Mouse (Mus musculus): ENCODE data around the gene Pkm. TPM values are rescaled to one million over a fixed set of nuclear protein-coding genes. Genes with fewer than 3 reads are reported as not detected.

Pkm gene
- total RNA-seq, 2 experiments from 2014 or later, result 853 to 1,405 TPM

DNA sequence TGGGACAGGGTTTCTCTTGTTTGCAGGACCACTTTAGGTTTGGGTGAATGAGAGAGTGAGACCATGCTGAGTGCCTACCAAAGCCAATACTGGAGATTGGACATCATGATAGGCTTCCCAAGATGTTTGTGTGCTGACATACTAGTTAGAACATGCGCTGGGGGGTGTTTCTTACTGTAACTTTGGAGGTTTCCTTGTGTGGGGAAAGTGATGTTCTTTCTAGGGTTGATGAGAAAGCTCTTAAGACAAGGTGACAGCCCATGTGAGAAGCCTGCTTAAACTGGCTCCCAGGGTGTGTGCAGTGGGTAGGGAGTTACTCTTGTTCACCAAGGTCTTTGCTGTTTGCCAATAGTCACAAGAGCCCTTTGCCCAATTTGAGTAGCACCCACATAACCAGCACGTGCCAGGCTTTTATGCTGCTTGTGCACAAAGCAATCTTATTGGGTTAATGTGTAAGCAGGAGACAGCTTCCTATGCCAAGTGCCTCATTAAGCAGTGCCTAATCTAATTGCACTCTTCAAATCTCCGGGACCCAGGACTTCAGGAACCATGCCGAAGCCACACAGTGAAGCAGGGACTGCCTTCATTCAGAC is 8.6 kb downstream of the Pkm start:
- DNase-seq (ENCODE audit: low spot score in 2 of 2), result no peak

DNA sequence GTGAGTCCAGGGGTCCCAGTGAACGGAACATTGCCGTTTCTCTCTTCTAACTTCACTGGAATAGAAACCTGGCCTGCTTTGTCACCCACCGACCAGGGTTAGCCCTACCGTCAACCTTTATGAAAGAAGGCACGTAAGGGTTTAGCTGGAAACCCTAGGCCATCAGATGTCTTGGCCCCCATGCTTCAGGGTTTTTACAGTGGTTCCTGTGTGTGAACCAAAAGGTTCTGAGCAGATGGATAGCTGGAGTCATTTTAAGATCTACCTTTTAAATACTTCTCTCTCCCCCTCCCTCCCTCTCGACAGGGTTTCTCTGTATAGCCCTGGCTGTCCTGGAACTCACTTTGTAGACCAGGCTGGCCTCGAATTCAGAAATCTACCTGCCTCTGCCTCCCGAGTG is 9.8 kb downstream of the Pkm start:
- no peak for DNase-seq (ENCODE audit: low spot score in 2 of 2)

DNA sequence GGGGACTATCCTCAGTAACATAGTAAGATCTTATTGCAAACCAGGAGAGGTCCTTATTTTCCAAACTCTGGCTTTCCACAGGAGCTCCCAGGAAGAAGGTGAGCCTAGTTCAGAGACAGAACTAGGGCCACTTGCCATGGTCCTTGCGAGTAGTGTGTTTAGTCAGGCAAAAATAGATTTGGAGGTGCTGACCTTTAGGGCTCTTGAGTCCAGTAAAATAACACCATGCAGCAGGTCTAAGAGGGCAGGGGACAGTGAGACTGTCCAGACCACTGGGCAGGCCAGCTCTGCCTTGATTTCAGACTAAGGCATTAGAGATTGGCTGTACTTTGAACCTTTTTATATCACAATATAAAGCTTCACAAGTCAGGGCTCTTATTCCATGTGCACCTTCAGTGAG is 10.6 kb downstream of the Pkm start:
- no peak for DNase-seq (ENCODE audit: low spot score in 2 of 2)

DNA sequence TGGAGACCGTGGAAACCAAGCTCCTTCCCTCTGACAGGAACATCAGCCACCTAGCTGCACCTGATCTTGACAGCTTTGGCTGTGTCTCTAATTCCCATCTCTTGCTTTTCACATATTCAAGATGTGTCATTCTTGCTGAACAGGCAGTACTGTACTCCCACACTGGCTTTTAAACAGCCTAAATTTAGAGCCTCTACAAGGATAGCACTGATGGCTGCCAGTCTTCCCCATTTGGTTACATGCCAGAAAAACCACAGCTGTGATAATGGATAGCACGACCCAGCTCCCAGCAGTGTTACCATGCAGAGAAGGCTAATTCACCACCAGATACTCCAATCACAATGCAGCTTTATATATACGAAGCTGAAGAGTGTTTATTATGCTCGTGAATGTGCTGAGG is 11.1 kb downstream of the Pkm start:
- no peak for DNase-seq (ENCODE audit: low spot score in 2 of 2)

DNA sequence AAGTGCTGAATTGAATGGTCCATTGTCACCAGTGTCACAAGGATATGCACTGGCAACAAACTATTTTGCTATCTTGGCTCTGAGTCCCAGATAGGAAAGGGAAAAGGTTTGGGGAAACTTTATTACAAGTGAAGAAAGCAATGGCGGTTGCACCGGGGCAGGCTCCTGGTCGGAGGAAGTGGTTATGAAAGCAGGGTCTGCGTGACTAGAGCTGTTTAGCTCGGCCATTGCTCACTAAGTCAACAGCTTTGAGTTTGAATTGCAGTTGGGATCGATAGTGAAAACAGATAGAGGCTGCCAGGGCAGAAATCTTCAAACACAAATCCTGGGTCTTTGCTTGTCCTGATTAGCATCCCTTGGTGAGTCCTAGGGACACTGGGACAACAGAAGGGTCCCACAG is 11.7 kb downstream of the Pkm start:
- DNase-seq (ENCODE audit: low spot score in 2 of 2), result no peak

DNA sequence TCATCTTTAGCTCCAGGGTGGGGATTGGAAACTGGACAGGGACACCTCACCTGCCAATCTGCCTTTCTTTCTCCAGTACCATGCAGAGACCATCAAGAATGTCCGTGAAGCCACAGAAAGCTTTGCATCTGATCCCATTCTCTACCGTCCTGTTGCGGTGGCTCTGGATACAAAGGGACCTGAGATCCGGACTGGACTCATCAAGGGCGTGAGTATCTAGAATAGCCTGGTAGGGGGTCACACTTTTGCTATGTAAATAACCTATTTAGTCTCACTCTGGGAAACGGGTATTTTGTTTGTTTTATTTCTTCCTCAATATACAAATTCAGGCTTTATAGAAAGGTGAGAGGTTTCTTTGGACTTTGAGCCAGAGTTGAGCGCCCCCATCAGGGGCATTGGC is 12.3 kb downstream of the Pkm start:
- no peak for DNase-seq (ENCODE audit: low spot score in 2 of 2)

DNA sequence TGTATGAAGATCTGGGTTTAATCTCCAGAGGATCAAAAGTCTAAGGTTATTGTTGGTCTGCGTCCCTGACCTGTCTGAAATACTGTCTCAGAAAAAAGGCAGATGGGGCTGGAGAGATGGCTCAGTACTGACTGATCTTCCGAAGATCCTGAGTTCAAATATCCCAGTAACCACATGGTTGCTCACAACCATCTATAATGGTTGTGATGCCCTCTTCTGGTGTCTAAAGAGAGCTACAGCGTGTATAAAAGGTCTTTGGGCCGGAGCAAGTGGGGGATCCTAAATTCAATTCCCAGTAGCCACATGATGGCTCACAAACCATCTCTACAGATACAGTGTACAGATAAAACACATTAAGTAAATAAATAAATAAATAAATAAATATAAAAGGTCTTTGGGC is 13.0 kb downstream of the Pkm start:
- DNase-seq (ENCODE audit: low spot score in 2 of 2), result no peak

DNA sequence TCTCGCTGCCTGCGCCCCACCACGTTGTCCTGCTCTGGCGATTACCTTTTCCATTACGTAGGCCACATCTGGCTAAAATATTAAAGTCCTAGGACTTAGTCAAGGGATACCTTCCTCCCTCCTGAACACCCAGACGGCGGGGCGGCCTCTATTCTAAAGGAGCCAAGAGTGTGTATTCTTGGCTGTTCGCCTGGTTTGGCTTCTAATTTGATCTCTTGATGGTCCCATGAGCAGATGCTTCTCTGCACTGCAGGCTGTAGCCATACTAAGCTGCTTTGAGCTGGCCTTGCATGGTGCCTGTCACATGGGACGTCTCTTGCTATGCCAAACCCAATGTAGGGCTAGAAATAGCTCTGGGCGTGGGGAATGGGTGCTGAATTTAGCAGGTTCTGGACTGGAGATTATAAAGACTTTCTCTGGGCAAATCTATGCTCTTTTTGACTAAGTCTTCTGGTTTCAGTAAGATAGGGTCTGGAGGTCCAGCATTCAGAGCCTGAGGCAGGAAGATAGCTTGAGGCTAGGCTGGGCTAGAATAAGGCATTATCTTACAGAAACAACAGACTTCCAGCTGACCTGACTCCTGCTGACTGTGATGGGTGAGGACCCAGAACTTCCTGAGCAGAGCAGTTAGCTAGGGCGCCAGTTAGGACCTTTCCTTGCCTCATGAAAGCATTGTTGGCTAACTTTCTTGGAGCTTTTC is 16.2 kb downstream of the Pkm start:
- no peak for DNase-seq (ENCODE audit: low spot score in 2 of 2)

DNA sequence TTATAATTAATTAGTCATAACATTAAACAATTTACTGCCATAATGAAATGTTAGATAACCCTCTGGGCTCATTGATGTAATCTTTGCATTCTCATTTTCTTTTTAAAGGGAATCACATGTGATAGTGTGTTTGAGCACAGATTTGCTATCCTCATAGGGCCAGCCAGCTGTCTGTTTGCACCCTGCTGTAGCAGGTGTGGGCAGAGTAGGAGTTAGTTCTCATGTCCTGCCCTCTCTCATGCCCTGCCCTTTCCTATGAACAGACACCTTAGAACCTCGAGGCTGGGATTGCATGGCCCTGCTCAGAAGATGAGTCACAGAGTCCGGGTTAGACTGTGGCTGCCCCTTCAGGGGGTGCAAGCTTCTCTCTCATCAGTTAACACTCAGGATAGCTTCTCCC is 17.3 kb downstream of the Pkm start:
- no peak for DNase-seq (ENCODE audit: low spot score in 2 of 2)

DNA sequence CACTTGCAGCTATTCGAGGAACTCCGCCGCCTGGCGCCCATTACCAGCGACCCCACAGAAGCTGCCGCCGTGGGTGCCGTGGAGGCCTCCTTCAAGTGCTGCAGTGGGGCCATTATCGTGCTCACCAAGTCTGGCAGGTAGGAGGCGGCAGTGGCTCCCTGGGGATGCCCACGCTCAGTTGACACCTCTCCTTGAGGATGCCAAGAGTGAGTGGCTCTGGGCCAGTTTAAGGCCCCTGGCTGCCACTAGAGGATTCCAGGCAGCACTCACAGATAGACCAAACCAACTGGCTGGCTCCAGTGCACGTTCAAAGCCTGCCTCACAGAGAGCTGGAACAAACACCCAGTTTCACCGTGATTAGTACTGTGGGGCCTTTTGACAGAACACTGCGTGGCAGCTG is 19.4 kb downstream of the Pkm start:
- no peak for DNase-seq (ENCODE audit: low spot score in 2 of 2)

DNA sequence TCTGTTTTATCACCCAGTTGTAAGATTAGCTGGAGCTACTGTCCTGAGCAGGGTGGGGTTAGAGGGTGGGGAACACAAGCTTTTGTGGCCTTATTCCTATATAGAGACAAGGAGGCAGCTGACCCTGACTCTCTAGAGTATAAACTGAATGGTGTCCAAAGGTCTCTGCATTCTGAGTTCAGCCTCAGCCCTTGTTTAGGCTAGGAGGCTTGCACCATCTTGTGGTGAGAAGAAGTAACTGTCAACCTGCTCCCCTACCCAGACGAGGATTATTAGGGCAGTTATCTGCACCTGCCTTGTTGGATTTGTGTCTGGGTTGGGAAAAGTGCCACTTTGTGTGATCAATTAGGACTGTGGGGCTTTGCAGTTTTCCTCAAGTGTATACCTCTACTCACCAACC is 22.1 kb downstream of the Pkm start:
- DNase-seq (ENCODE audit: low spot score in 2 of 2), result no peak

DNA sequence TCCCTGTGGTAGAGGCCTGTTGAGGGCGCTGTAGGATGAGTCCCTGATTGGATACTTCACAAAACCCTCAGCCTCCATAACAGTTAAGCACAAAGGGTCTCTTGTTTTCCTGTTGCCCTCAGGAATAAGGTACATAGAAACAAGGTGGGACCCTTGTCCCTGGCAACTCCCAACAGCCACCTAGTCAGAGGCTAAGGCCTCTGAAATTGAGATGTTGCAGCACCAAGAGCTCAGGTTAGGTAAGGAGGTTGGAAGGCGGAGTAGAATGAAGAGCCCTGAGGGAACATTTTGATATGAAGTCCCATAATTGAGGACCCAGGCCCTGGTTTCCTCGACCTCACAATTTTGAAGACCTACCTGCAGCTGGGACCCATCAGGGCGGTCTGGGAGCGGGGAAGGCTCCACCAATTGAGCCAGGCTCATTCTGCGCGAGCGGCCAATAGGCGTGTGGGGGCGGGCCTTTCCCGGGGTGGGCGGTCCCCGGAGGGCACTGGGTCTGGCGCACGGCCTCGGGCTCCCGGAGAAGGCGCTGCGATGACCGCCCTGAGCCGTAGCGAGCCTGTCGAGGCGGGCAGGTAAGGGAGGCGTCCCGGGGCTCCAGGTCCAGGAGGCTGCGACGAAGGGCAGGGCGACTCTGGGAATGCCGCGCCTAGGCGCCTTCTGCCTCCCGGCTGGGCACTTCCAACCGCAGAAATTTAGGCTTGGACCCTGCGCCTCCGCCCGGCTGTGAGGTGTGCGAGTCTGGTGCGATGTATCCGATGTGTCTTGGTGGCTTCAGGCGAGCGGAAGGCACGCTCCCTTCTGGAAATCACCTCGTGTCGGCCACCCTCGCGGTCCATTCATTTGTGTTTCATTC is 23.7 kb downstream of the Pkm start, which contains the start of gene Gramd2:
Gene Gramd2 (plus strand): TSS at position 467 of the 856 bp plus-strand sequence.
- DNase-seq (ENCODE audit: low spot score in 2 of 2), result peak; percentile 69 to 75

DNA sequence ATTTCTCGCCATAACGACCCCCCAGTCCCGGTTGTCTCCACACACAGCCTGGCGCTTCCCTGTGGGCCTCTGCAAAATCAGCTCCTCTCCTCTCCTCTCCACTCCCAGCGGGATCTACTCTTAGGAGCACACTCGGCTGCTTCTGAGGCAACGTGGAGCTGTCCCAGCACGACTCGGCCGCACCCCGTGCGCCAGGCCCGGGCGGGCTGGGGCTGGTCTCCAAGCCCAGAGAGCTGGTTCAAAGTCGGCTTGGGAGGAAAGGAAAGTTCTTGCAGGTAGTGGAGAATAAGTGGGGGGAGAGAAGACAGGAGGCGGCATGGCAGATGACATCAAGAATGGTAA is 24.3 kb downstream of the Pkm start:
- DNase-seq (ENCODE audit: low spot score in 2 of 2), result no peak

DNA sequence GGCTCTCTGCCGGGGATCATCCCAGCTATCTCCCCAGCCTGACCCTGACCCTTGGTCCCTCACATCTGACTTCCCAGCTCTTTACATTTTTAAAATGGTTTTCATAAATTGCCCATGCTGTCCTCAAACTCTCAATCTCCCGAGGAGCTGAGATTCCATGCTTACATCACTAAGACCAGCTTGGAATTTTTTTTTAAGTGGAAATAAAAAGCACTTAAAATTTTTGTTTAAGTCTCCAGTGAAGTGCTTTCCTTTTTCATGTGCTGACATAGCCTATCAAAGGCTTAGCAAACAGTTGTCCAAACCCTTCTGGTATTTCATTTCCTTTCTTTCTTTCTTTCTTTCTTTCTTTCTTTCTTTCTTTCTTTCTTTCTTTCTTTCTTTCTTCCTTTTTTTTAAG is 27.9 kb downstream of the Pkm start:
- DNase-seq (ENCODE audit: low spot score in 2 of 2), result no peak

DNA sequence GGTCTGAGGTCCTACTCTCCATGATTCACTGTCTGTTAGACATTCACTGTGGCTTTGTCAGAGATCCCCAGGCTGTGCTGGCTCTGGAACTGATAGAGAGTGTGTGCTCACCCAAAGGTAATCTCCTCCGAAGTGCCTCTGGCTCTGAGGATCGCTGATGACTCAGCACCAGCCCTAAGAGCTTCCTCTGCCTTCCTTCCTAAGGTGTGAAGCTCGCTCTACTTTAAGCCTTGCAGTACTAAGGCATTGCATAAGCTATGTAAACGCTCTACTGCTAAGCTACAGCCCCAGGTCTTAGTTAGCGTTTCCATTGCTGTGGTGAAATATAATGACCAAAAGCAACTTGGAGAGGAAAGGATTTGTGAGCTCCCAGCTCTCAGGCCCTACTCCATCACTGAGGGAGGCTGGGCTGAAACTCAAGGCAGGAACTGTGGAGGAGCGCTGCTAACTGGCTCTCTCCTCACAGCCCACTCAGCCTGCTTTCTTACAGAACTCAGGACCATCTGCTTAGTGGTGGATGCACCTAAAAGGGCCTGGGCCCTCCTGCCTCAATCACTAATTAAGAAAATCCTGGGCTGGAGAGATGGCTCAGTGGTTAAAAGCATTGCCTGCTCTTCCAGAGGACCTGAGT is 31.4 kb downstream of the Pkm start:
- no peak for DNase-seq (ENCODE audit: low spot score in 2 of 2)

DNA sequence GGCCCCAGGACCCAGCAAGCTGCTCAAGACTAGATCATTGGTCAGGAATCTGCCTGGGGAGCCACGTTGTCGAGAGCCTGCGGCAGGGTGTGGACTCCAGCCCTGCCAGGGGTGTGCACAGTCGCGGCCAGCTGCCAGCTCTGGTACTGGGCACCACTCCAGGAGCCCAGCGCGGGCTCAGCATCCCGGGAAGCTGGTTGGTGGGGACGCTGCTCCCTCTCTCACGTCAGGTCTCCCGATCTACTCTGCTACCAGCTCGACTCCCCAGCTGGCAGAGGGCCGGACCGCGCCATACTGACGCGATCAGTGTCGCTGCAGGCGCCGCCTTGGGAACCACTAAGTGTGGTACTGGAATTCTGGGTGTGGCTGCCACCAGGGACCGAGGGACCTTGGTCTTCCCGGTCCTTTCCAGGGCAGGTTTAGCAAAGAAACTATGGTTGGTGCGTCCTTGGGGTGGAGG is 35.5 kb downstream of the Pkm start:
- DNase-seq (ENCODE audit: low spot score in 2 of 2), result peak; percentile 63 to 69

DNA sequence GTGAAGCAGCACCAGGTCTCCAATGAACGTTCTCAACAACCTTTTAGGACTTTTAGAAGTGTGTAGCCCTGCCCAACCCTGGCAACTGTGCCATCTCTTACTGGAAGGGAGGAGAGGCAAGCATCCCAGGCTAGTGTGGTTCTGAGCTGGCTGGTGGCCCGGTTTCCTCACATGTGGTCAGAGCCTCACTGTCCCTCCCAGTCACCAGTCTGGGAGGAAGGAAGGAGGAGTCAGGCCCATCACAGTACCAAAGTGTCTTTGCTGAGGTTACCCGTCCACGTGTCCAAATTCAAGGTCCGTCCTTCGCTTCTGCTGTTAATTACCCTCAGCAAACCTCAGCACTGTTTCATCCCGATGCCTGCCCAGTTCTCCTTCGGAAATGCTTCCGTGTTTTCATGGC is 36.0 kb downstream of the Pkm start:
- DNase-seq (ENCODE audit: low spot score in 2 of 2), result peak in 1 of 2 experiments; percentile 13

DNA sequence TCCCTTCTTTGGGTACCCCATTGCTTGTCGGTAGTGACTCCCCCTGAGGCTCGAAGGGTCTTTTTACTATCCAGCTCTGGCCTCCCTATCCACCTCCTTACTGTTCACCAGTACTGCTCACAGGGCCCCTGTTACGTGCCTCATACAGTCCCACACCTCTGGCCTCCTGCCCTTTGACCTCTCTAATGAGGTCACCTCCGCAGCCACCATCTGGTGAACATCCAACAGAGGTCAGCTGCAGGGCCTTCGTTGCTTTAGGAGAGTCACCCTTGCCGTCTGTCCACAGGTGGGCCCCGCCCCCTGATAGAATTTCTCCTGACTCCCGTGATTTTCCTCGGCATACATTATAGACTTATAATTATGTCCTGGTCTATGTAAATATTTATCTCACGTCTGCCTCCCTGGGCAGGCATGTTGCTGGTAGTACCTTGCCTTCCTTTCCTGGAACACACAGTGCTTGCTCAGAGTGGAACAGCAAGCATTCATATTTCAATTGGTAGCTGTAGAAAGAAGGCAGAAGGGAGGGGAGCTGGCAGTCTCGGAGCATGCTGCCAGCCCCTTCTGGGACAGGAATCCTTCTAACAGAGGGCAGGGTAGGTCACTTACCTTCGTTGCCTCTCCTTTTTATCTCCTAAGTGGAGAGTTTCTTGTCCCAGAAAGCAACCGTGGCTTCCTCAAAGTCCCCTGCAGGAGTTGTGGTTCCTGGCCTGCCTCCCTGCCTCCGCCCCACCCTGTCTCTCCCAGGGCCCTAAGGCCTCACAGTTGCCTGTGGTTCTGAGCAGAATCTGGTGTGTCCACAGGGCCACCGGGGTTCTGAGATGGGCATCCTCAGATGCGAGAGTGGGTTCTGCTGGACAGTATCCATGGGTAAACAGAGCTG is 38.6 kb downstream of the Pkm start:
- DNase-seq (ENCODE audit: low spot score in 2 of 2), result no peak

DNA sequence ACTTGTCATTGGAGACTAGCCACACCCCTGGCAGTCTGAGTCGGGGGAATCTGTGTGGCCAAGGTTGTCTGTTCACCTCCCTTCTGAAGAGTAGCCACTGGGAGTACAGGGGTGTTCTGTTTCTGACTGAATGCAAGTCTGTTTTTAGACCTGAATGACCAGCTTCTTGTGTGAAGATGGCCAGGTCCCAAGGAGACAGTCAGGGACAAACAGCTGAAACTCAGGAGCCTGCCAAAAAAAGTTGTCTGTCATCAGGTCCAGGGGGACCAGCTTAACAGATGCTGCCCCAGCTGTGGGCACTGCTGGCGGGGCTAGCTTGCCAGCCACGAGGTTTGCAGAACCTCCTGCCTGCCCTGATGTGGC is 39.3 kb downstream of the Pkm start:
- no peak for DNase-seq (ENCODE audit: low spot score in 2 of 2)

DNA sequence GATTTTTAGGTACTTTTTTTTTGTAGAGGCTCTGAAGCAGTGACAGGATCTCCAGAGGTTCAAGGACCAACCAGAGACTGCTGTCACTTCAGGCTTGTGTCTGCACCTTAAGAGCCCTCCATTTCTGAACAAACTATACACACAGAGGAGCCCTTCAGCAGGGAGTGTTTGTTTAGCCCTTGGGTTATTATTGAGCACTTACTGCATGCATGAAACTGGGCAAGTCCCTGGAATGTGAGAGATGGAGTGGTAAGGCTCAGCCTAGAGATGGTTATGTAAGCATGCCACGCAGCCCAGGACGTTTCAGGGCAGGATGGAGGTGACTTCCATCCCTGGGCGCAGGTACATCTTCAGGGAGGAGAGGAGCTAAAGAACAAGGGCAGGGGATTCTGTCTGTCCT is 40.2 kb downstream of the Pkm start:
- DNase-seq (ENCODE audit: low spot score in 2 of 2), result no peak

DNA sequence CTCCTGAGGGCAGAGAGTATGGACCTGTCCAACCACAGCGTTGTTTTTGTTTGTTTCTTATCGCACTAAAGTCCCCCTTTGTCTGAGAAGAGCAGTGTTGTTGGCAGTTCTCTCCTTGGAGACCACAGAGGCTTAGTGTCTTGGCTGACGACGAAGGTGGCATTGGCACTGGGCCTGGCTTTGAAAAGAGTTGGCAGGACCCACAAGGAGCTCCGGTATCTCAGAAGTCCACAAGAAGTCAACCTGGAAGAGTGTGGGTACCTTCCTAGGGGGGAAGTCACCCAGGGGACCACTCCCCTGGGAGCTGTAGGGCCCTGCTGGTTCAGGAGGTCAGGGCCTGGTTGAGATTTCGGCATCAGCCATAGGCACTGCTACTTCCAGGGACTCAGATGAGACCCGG is 44.9 kb downstream of the Pkm start:
- DNase-seq (ENCODE audit: low spot score in 2 of 2), result no peak
